Mouse (Mus musculus) thymus, adult 2 months (tissue): ENCODE measurements around the gene Spg21. TPM values are rescaled to one million over a fixed set of nuclear protein-coding genes. Genes with fewer than 3 reads are reported as not detected.

ENCODE experiments used
- DNase-seq: peaks from one replicate; pipeline ENCODE4 v3.0.0; 2021
- H3K27ac ChIP-seq: fragments of 200-500 bp; 2 replicates; pipeline ENCODE4 v1.5.1; 2012; ENCODE audit warnings: low read length, control low read depth; ENCODE audit not compliant: control insufficient read depth, insufficient read depth
- H3K27me3 ChIP-seq: fragments of 200-500 bp; 2 replicates; pipeline ENCODE4 v1.6.1; 2012; ENCODE audit warnings: mild to moderate bottlenecking, low read length, moderate library complexity, mixed read lengths; ENCODE audit not compliant: control insufficient read depth, insufficient read depth
- H3K36me3 ChIP-seq: fragments of 200-500 bp; 2 replicates; pipeline ENCODE4 v1.6.1; 2012; ENCODE audit warnings: mild to moderate bottlenecking, low read length, moderate library complexity; ENCODE audit not compliant: control insufficient read depth, insufficient read depth
- H3K4me1 ChIP-seq: fragments of 200-500 bp; replicated peaks from 2 replicates; pipeline ENCODE4 v1.6.1; 2012; ENCODE audit warnings: low read length; ENCODE audit not compliant: control insufficient read depth, insufficient read depth
- H3K4me3 ChIP-seq: fragments of 200-500 bp; 2 replicates; pipeline ENCODE4 v1.5.1; 2012; ENCODE audit warnings: mild to moderate bottlenecking, low read length, control low read depth, moderate library complexity; ENCODE audit not compliant: control insufficient read depth, insufficient read depth
- CTCF ChIP-seq: fragments of 200-500 bp; IDR thresholded peaks from 2 replicates; pipeline ENCODE4 v1.5.1; 2012; ENCODE audit warnings: mild to moderate bottlenecking, control low read depth, low read length, moderate library complexity, borderline replicate concordance; ENCODE audit not compliant: control insufficient read depth, poor library complexity, insufficient read depth; ENCODE audit errors: extremely low read depth
- POLR2A ChIP-seq: fragments of 200-500 bp; IDR thresholded peaks from 2 replicates; pipeline ENCODE4 v1.6.1; 2012; ENCODE audit warnings: mild to moderate bottlenecking, low read length, control low read depth, moderate library complexity; ENCODE audit not compliant: control insufficient read depth, poor library complexity, insufficient read depth; ENCODE audit errors: extremely low read depth
- WGBS: fragments of 180-500 bp; shearing (Covaris S2); methylation state at CpG from one replicate; pipeline ENCODE4 v1.1.7; 2018; 5-methylcytosine and 5-hydroxymethylcytosine counted together
- polyA plus RNA-seq: library from polyadenylated mRNA; depleted of rRNA; stranded (reverse); fragments of >200 nt; gene quantifications from 2 replicates; pipeline ENCODE4 v1.2.3, GENCODE M21; 2012; rRNA removed

Gene Spg21
- 27.3 and 28.5 TPM in 2 replicates for polyA plus RNA-seq

GRCm38 (mm10) chr9:65460732-65461442 is at the start of gene Spg21:
Spg21 (plus strand) TSS chr9:65460947.
- DNase-seq: peak; percentile 97
- Histone ChIP-seq H3K27me3 (no peaks in the 10 kb centered on the region), H3K27ac (no peak within 1 kb of the TSS), H3K36me3 (peaks cover 4% of the 10 kb centered on the region), H3K4me3 (peak within 1 kb of the TSS; percentile 96), H3K4me1 (peaks cover 10% of the 10 kb centered on the region)
- WGBS: under 1% methylated on average over 53 of the region's 53 CpGs
- TF ChIP-seq POLR2A (0 out of 2 replicates have a peak, but pooled peaks have one; percentile 55), CTCF (0 out of 2 replicates have a peak, but pooled peaks have one; percentile 49)

GRCm38 (mm10) chr9:65411326-65411725 is 49.4 kb upstream of the Spg21 start:
- Histone ChIP-seq H3K4me1 (no peaks in the 10 kb centered on the region), H3K4me3 (no peak overlapping the region), H3K27me3 (no peaks in the 10 kb centered on the region), H3K27ac (no peak overlapping the region), H3K36me3 (no peaks in the 10 kb centered on the region)
- no peak for DNase-seq
- WGBS: 78% methylated on average over 3 of the region's 3 CpGs
- TF ChIP-seq CTCF (no peak), POLR2A (no peak)

DNA sequence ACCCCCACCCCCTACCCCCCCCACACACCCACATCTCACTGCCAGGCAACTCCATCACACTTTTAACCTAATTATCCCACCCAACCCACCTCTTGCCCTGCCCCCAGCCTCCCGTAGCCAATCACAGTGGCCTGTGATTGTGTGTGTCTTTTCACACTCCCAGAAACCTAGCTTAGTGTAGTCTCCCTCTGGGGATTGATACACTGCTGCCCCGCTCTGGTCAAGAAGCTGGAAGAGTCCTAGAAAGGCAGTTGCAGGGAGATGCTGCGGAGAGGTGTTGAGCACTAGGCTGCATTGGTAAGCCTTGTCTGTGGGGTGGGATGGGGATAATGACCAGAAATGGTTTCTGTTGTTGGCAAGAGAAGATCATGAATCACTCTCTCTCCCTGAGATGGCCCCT is 43.0 kb upstream of the Spg21 start:
- no peaks in the 10 kb centered on the region for H3K27me3 ChIP-seq
- DNase-seq: no peak
- no peak overlapping the region for H3K27ac ChIP-seq
- no peak overlapping the region for H3K4me3 ChIP-seq
- no peak for TF ChIP-seq CTCF
- no peak for TF ChIP-seq POLR2A
- no peaks in the 10 kb centered on the region for H3K36me3 ChIP-seq
- 95% methylated on average over 3 of the region's 3 CpGs for WGBS
- no peaks in the 10 kb centered on the region for H3K4me1 ChIP-seq

DNA sequence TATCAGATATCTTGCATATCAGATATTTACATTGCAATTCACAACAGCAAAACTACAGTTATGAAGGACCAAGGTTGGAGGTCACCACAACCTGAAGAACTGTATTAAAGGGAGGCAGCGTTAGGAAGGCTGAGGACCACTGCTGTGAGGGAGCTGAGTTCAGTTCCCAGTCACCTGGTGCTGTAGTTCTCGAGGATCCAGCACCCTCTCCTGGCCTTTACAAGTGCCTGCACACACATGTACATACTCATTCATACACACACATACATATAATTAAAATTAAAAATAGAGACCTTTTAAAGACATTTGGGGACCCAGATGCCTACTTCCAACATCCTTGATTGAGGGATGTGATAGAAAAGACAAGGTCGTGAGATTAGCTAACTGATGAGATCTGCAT is 41.1 kb upstream of the Spg21 start:
- DNase-seq: no peak
- no peak overlapping the region for H3K27ac ChIP-seq
- 94% methylated on average over 3 of the region's 3 CpGs for WGBS
- no peaks in the 10 kb centered on the region for H3K27me3 ChIP-seq
- TF ChIP-seq CTCF: no peak
- no peak for TF ChIP-seq POLR2A
- H3K4me1 ChIP-seq: no peaks in the 10 kb centered on the region
- H3K4me3 ChIP-seq: no peak overlapping the region
- no peaks in the 10 kb centered on the region for H3K36me3 ChIP-seq

DNA sequence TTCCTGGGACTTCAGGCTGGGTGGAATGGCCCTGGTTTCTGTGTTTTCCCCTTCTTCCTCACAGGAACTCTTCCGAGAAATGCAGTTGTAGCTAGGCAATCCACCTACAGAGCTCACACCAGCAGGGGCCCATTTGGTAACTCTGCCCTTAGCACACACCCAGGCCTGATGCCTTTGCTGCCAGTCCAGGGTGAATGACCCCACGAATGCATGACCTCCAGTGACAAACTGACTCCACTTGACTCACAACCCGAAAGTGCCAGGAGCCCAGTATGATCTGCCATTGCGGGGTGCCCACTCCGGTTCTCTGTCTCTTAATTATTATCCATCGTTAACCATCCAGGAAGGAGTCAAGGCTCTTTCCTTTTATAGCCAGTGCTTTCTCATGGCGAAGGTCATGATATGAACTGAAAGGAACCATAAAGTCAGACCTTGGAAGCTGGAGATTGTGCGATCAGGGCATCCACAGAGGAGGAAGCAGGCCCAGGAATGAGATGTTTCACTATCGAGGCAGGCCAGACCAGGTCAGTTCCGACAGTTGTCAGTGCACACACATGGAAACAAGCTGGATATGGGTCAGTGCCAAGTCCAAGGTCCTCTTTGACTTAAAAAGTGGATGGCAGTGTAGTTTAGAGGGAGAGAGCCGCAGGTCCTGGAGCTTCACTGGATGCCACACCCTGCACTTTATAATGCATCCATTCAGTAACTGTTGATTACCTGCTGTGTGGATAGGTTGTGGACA is 37.8 kb upstream of the Spg21 start, which contains the start of gene Slc51b:
TSS of gene Slc51b (minus strand) at position 196 of the 742 bp plus-strand sequence.
- H3K4me1 ChIP-seq: no peaks in the 10 kb centered on the region
- DNase-seq: no peak
- 94% methylated on average over 11 of the region's 11 CpGs for WGBS
- H3K36me3 ChIP-seq: no peaks in the 10 kb centered on the region
- no peak for TF ChIP-seq CTCF
- TF ChIP-seq POLR2A: no peak
- H3K27me3 ChIP-seq: no peaks in the 10 kb centered on the region
- no peak within 1 kb of the TSS; the same call in 1 of the 2 replicates for H3K27ac ChIP-seq
- no peak within 1 kb of the TSS for H3K4me3 ChIP-seq

GRCm38 (mm10) chr9:65424393-65424792 is 36.4 kb upstream of the Spg21 start:
- WGBS: 12% methylated on average over 3 of the region's 3 CpGs
- no peak overlapping the region for H3K27ac ChIP-seq
- no peak overlapping the region for H3K4me3 ChIP-seq
- H3K36me3 ChIP-seq: no peaks in the 10 kb centered on the region
- H3K27me3 ChIP-seq: no peaks in the 10 kb centered on the region
- no peak for TF ChIP-seq CTCF
- no peak for TF ChIP-seq POLR2A
- DNase-seq: no peak
- H3K4me1 ChIP-seq: no peaks in the 10 kb centered on the region
